Mouse (Mus musculus) T-helper 2 cell (primary cell): ENCODE data around the gene Atxn7l1.

ENCODE experiments used
- in situ Hi-C: fragments of 300-600 bp; cut with MboI, MseI; formaldehyde crosslinking; loops from one replicate; pipeline ENCODE4 v1.15.1; 2025; ENCODE audit warnings: high pct_unique_total_duplicates

Atxn7l1 gene

GRCm38 (mm10) chr12:33260575-33260974, 113.1 kb downstream of the Atxn7l1 start:
- in situ Hi-C loops = loop anchor here (10.0 kb wide), 1 partner anchor 136 kb away; no protein-coding TSS in a partner anchor

DNA sequence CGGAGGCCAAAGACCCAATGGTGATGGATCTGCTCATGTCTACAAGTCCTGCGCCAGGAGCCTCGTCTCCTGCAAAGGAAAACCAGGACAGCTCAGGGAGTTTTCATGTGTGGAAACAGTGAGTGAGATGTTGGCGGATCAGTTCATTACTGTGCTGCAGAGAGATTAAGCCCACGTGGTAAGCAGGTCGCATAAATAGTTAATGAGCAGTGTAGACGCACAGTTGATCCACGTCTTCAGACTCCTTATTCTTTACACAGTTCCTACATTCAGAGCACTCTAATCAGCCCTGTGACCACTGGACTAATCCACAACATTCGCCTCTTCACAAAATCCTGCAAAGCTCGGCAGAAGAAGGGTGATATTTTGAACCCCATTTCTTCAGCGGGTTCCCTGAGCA, 118.4 kb downstream of the Atxn7l1 start:
- in situ Hi-C loops = loop anchor here (10.0 kb wide), 1 partner anchor 141 kb away; no protein-coding TSS in a partner anchor

DNA sequence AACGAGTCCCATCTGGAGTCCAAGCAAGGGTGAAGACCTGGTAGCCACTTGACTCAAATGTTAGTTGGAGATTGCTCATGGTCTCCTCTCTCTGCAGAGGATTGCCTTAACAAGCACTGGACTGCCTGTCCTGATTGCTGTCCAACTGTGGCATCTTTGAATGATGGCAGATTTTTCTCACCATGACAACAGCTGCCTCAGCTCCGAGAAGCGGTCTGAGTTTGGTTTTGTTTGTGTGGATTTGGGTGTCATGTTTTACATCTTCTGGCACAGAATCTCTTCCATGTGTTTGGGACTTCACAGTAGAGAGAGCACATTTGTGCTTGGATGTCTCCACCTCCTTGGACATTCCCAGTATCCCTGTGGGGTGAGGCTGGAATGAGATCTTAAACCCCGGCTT, 120.5 kb downstream of the Atxn7l1 start:
- in situ Hi-C loops = loop anchor here (10.0 kb wide), 1 partner anchor 143 kb away; no protein-coding TSS in a partner anchor

DNA sequence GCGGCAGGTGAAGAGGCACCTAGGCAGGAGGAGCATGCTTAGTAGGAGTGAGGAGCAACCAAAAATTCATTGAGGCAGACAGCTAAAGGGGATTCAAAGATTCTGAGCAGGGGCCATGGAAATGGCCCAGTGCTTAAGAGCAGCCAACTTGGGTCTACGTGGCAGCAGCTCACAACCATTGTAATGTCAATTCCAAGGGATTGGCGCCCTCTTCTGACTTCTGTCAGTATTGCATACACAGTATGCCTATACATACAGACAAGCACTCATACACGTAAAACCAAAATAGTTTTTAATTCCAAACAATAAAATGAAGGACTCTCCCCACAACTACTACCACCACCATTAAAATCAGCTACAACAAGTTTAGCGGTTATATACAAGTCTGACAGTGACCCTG, 122.2 kb downstream of the Atxn7l1 start:
- in situ Hi-C loops = loop anchor here (10.0 kb wide), 2 partner anchors 145 to 355 kb away; no protein-coding TSS in a partner anchor

GRCm38 (mm10) chr12:33271865-33272264, 124.4 kb downstream of the Atxn7l1 start:
- in situ Hi-C loops = loop anchor here (10.0 kb wide), 1 partner anchor 357 kb away; no protein-coding TSS in a partner anchor

DNA sequence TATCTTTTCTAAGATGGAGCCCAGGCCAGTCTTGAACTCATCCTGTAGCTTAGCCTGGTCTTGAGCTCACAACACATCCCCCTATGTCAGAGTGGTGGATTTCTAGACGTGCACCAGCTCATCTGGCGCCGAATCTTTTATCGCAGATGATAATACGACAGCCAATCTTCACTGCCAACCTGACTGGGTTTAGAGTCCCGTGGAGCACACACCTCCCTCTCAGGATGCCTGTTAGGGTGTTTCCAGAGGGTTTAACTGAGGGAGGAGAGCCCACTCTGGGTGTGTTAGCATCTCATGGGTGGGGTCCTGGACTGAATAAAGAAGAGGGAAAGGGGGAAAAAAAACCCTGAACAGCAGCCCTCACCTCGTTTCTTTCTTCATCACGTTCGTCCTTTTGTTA, 124.9 kb downstream of the Atxn7l1 start:
- in situ Hi-C loops = loop anchor here (10.0 kb wide), 1 partner anchor 358 kb away; no protein-coding TSS in a partner anchor

DNA sequence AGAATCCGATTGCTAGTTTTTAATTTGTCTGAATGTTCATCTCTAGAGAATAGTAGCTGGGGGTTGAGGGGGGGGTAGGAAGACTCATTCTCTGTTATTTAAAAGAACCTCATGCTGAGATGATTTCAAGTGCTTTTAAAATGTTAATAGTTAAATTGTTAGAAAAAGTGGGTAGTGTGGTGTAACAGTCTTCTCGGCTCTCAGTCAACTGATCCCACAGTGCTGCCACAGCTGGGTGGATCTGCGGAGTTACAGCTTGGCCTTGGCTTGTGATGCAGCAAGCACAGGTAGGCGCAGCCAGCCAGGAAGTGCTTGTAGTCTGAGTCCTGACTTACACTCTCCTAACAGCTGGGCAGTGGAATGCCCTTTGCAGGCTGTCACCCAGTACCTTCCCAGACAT, 125.7 kb downstream of the Atxn7l1 start:
- in situ Hi-C loops = loop anchor here (10.0 kb wide), 1 partner anchor 358 kb away; no protein-coding TSS in a partner anchor

- in situ Hi-C loops = loop anchor here (10.0 kb wide), 1 partner anchor 359 kb away; no protein-coding TSS in a partner anchor
Measured at GRCm38 (mm10) chr12:33273668-33274067, 126.2 kb downstream of the Atxn7l1 start.

GRCm38 (mm10) chr12:33276028-33276427, 128.5 kb downstream of the Atxn7l1 start:
- in situ Hi-C loops = loop anchor here (5.0 to 10.0 kb wide), 2 partner anchors 249 to 361 kb away; no protein-coding TSS in a partner anchor

GRCm38 (mm10) chr12:33277427-33277826, 129.9 kb downstream of the Atxn7l1 start:
- in situ Hi-C loops = loop anchor here (5.0 to 10.0 kb wide), 2 partner anchors 250 to 363 kb away; no protein-coding TSS in a partner anchor

- in situ Hi-C loops = loop anchor here (5.0 to 10.0 kb wide), 2 partner anchors 252 to 364 kb away; no protein-coding TSS in a partner anchor
Measured at GRCm38 (mm10) chr12:33279159-33279558, 131.7 kb downstream of the Atxn7l1 start.

GRCm38 (mm10) chr12:33280805-33281204, 133.3 kb downstream of the Atxn7l1 start:
- in situ Hi-C loops = no loop called here

GRCm38 (mm10) chr12:33284344-33284936, 136.9 kb downstream of the Atxn7l1 start:
- in situ Hi-C loops = no loop called here

DNA sequence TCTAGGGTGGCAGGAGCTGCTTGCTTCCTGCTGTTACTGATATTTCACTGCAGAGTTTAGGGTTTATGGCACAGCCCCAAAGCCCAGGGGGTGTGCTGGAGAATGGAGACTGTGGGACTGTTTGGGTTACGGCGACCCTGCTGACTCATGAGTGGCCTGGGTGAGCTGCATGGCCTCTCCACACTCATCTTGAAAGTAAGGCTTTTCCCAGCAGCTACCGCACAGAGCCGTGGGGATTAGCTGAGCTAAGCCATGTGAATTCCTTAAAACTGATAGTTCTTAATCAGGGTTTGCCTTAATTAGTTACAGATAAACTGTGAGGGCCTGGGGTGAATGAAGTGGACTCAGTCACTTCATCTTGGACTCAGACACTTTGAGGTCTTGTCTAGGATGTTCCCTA, 137.9 kb downstream of the Atxn7l1 start:
- in situ Hi-C loops = loop anchor here (5.0 kb wide), 1 partner anchor 42 kb away; no protein-coding TSS in a partner anchor

DNA sequence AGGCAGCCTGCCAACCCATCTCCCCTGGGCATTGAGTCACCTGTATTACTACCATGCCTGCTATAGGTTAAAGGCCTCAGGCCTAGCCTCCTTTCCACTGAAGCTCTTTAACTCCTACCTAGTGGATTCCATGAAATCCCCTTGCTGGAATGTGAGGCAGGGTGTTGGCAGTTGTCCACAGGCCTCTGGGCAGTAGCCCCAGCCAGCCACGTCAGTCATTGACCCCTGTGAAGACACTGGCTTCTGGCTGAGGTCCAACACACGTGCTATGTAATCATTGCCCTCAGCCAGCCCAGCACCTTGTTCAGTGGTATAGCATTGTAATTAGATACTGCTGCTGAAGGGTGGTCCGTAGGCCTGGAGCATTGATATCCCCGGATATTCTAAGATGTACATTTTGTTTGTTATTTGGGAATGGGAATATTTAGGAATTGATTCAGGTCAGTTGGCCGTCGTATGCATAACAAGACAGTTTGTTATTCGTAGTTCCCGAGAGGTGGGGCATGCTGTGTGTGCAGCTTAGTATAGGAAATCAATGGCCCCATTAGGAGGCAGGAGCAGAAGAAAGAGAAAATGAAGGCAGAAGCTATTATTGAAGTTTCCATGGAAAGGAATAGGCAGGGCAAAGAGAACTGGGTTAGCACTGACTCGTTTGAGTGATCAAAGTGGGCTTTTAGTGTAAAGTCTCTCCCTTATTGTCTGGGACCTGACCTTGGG, 138.6 kb downstream of the Atxn7l1 start:
- in situ Hi-C loops = loop anchor here (5.0 kb wide), 1 partner anchor 41 kb away; no protein-coding TSS in a partner anchor

GRCm38 (mm10) chr12:33287686-33288085, 140.2 kb downstream of the Atxn7l1 start:
- in situ Hi-C loops = loop anchor here (5.0 kb wide), 1 partner anchor 40 kb away; no protein-coding TSS in a partner anchor

DNA sequence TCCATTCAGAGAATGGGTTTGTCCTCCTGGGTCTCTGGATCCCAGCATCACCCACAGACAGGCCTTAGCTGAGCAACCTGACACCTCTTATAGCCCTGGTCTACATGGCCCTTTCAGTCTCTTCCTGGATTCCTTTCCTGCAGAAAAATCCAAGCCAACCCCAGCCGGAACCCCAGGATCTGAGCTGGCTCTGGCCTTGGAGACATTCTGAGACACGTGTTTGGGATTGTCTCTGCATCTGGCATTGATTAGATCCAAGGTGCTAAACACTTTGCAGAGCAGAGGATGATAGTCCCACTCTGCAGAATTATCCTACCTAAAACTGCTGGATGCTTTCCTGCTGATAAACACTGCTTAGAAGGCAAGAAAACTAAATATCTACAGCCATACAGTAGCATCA, 141.3 kb downstream of the Atxn7l1 start:
- in situ Hi-C loops = loop anchor here (5.0 kb wide), 1 partner anchor 39 kb away; no protein-coding TSS in a partner anchor

GRCm38 (mm10) chr12:33302070-33302469, 154.6 kb downstream of the Atxn7l1 start:
- in situ Hi-C loops = no loop called here

DNA sequence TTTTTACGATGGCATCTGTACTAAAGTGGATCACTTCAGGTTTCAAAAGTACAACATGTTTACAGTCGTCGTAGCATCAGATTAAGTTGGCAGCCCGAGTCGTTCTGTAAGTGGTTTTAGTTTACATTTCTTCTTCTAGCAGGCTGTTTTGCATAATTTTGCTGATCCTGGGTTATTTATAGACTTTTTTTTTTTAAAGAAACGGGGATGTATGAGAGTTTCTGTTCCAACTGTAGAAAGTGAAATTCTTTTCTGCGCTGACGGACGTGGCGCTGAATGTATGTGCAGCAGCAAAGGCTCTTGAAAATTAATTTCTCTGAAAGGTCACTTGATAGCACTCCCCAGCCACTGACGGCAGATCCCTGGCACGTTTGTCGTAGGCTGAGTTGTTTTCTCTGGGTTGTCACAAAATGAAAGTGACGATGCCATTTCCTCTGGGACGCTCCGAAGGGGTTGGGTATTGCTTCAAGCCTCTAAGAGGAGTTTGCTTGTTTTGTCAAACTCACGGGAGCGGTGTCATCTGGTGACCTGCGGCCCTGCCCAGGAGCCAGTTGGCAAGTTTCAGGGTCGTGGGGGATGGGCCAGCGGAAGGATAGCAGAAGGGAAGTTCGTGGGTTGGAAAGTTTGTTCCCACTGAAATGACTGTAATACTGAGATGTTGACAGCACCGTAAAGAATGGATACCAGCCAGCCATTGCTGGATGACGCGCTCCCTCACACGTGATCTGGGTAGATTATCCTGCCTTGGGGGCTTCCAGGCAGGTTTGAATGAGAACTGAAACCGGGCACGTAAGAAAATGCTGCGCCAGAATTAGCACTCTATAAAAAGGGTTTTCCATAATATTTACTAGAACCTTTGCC, 155.3 kb downstream of the Atxn7l1 start:
- in situ Hi-C loops = no loop called here

GRCm38 (mm10) chr12:33303384-33303770, 155.9 kb downstream of the Atxn7l1 start:
- in situ Hi-C loops = no loop called here

DNA sequence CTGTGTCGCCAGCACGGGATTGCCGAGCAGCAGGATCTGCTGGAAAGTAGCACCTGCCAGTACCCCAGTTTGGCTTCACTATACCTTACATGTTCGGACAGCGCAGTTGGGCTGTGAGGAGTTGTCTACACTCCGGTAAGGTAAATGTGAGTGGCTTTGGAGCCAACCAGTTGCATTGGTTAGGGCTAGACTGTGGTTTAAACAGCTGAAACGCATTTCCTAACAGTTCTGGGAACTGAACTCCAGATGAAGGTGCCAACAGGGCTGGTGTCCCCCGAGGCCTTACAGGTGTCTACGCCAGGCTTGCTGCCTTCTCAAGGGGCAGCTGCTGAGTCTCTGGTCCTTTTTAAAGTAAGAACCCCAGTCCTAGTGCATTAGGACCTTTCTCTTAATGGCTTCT, 157.6 kb downstream of the Atxn7l1 start:
- in situ Hi-C loops = no loop called here
